ENCODE assay signal across 8 mouse cellular contexts in genomic region chr2:70629339-70629761, GRCm38 (mm10). TPM values are rescaled to one million over a fixed set of nuclear protein-coding genes. Genes with fewer than 3 reads are reported as not detected.
DNase-seq lines count a peak whose midpoint lies in the region; ATAC-seq and TF ChIP-seq lines count a peak whose summit lies in the region.

No protein-coding gene starts in this region.

- no peaks in the 10 kb centered on the region for H3K36me3 ChIP-seq in midbrain, postnatal 0 days (ENCODE audit: insufficient read depth, low read length)

- H3K27ac ChIP-seq in midbrain, postnatal 0 days (ENCODE audit: low read depth, low read length) = peak overlapping the region; percentile 65

- WGBS in midbrain, postnatal 0 days = 12% methylated on average over 10 of the region's 10 CpGs

- ATAC-seq in common myeloid progenitor, adult 5-6 weeks (replicated peaks; ENCODE audit: low read depth, poor library complexity, severe bottlenecking) = peak; percentile 81
- ATAC-seq in hematopoietic stem cell, adult 5-6 weeks (replicated peaks in 1 of 2; ENCODE audit: insufficient read depth in 1 of 2, low FRiP score in 2 of 2, low TSS enrichment in 1 of 2, low read depth in 1 of 2, poor library complexity in 2 of 2, severe bottlenecking in 2 of 2) = peak; percentile 72 to 78
- ATAC-seq in midbrain, postnatal 0 days (ENCODE audit: low FRiP score) = peak; percentile 89
- ATAC-seq in activated CD4-positive, CD25-positive, alpha-beta regulatory T cell, adult 4 months = no peak
- ATAC-seq in erythroid progenitor cell, adult 5-6 weeks (replicated peaks; ENCODE audit: low FRiP score, poor library complexity, severe bottlenecking) = no peak

- peaks cover 3% of the 10 kb centered on the region; the same call in 1 of the 2 replicates for H3K4me1 ChIP-seq in midbrain, postnatal 0 days (ENCODE audit: insufficient read depth, low read length)

- peak overlapping the region; percentile 44; the same call in 1 of the 2 replicates for H3K9ac ChIP-seq in midbrain, postnatal 0 days (replicated peaks; ENCODE audit: low read length, poor library complexity, severe bottlenecking)

- H3K4me2 ChIP-seq in midbrain, postnatal 0 days (ENCODE audit: low read depth, low read length, poor library complexity, severe bottlenecking) = peak overlapping the region; percentile 44

- H3K4me3 ChIP-seq in midbrain, postnatal 0 days (ENCODE audit: low read depth, low read length) = peak overlapping the region; percentile 16; the same call in 1 of the 2 replicates

- H3K9me3 ChIP-seq in midbrain, postnatal 0 days (ENCODE audit: low read length) = no peaks in the 10 kb centered on the region

- no peak for TF ChIP-seq CTCF in midbrain, postnatal 0 days (IDR thresholded peaks at IDR 0.05)

- H3K27me3 ChIP-seq in midbrain, postnatal 0 days (ENCODE audit: insufficient read depth, low read length) = no peaks in the 10 kb centered on the region

- DNase-seq in left cerebral cortex, adult 11 months (ENCODE audit: low spot score) = peak; percentile 25
- DNase-seq in left cerebral cortex, postnatal 36 days (ENCODE audit: low spot score in 2 of 2) = no peak
- peak; percentile 49 to 54 for DNase-seq in left cerebral cortex, postnatal 10 days (ENCODE audit: extremely low spot score in 1 of 2, low spot score in 2 of 2)
- DNase-seq in midbrain, postnatal 0 days (ENCODE audit: low spot score) = peak; percentile 95

- intact Hi-C loops in left cerebral cortex, postnatal 36 days (cut with DNase I) = no loop called here
- intact Hi-C loops in left cerebral cortex, postnatal 10 days (cut with DNase I) = no loop called here

RNA-seq across cellular contexts. Expression of gene Gorasp2, which starts 32.0 kb away (rescaled TPM):
- 10 to 100 TPM; 92.0 to 96.9 TPM for total RNA-seq in left cerebral cortex, postnatal 36 days (2021)
- total RNA-seq in common myeloid progenitor, adult 5-6 weeks (2017) = 44.0 and 53.1 TPM in 2 replicates
- 33.4 and 42.1 TPM in 2 replicates for total RNA-seq in hematopoietic stem cell, adult 5-6 weeks (2017)
- total RNA-seq in left cerebral cortex, postnatal 10 days (2021) = 100 to 1,000 TPM; 102 to 105 TPM
- total RNA-seq in midbrain, postnatal 0 days (2014; rRNA removed) = 84.8 and 106 TPM in 2 replicates
- 159 and 160 TPM in 2 replicates for polyA plus RNA-seq in midbrain, postnatal 0 days (2015; fragmentation: Nextera tagmentation; extraction: Ambion mirVana)
- 10 to 100 TPM; 44.7 to 48.2 TPM for polyA plus RNA-seq in activated CD4-positive, CD25-positive, alpha-beta regulatory T cell, adult 4 months (2017; shearing (Covaris generic))
- 31.4 and 35.3 TPM in 2 replicates for total RNA-seq in erythroid progenitor cell, adult 5-6 weeks (2015; ENCODE audit: low replicate concordance)
- 7.7 and 9.6 TPM in 2 replicates for total RNA-seq in erythroid progenitor cell, adult 5-6 weeks (2017; ENCODE audit: low replicate concordance)

RNA-seq across cellular contexts. Expression of gene Gm26558, which starts 32.6 kb away (rescaled TPM):
- total RNA-seq in left cerebral cortex, postnatal 36 days (2021) = under 1 TPM in 1 of 2 experiments, not detected in 1; 0.76 TPM
- not detected in 2 replicates for total RNA-seq in common myeloid progenitor, adult 5-6 weeks (2017)
- not detected in 2 replicates for total RNA-seq in hematopoietic stem cell, adult 5-6 weeks (2017)
- not detected for total RNA-seq in left cerebral cortex, postnatal 10 days (2021)
- 1.6 and 1.8 TPM in 2 replicates for total RNA-seq in midbrain, postnatal 0 days (2014; rRNA removed)
- 4.0 and 6.5 TPM in 2 replicates for polyA plus RNA-seq in midbrain, postnatal 0 days (2015; fragmentation: Nextera tagmentation; extraction: Ambion mirVana)
- polyA plus RNA-seq in activated CD4-positive, CD25-positive, alpha-beta regulatory T cell, adult 4 months (2017; shearing (Covaris generic)) = not detected
- total RNA-seq in erythroid progenitor cell, adult 5-6 weeks (2015; ENCODE audit: low replicate concordance) = not detected in 2 replicates
- not detected in 2 replicates for total RNA-seq in erythroid progenitor cell, adult 5-6 weeks (2017; ENCODE audit: low replicate concordance)

Comparison
In these comparisons a context has a peak if more than half of its experiments do, and no peak if none do; other contexts are left out.
1. DNase-seq: peak in left cerebral cortex, adult 11 months (single experiment), left cerebral cortex, postnatal 10 days (2 of 2) and midbrain, postnatal 0 days (single experiment); none in left cerebral cortex, postnatal 36 days (0 of 2).
2. ATAC-seq: peak in common myeloid progenitor, adult 5-6 weeks (single experiment), hematopoietic stem cell, adult 5-6 weeks (2 of 2) and midbrain, postnatal 0 days (single experiment); none in activated CD4-positive, CD25-positive, alpha-beta regulatory T cell, adult 4 months (single experiment) and erythroid progenitor cell, adult 5-6 weeks (single experiment).